Mouse (Mus musculus) brown adipose tissue, adult 24 weeks (tissue): ENCODE data around the gene Gm20388. TPM values are rescaled to one million over a fixed set of nuclear protein-coding genes. Genes with fewer than 3 reads are reported as not detected.

Experiments used
- H3K27ac ChIP-seq: fragments of 200-500 bp; replicated peaks from 2 replicates; pipeline ENCODE4 v1.5.1; 2012; ENCODE audit warnings: low read depth, mild to moderate bottlenecking, low read length
- H3K4me1 ChIP-seq: fragments of 200-500 bp; 2 replicates; pipeline ENCODE4 v1.6.1; 2012; ENCODE audit warnings: low read length, mixed read lengths; ENCODE audit not compliant: control insufficient read depth, insufficient read depth, insufficient read length
- H3K4me3 ChIP-seq: fragments of 200-500 bp; 2 replicates; pipeline ENCODE4 v1.5.1; 2012; ENCODE audit warnings: low read depth, mild to moderate bottlenecking, low read length, moderate library complexity; ENCODE audit not compliant: insufficient read depth
- polyA plus RNA-seq: library from polyadenylated mRNA; stranded (reverse); fragments of >200 nt; gene quantifications from 2 replicates; pipeline ENCODE4 v1.2.4, GENCODE M21; 2012; ENCODE audit not compliant: missing spikeins, insufficient read depth, insufficient read length

Gm20388 gene
- polyA plus RNA-seq, 1 experiment = 44.7 TPM

DNA sequence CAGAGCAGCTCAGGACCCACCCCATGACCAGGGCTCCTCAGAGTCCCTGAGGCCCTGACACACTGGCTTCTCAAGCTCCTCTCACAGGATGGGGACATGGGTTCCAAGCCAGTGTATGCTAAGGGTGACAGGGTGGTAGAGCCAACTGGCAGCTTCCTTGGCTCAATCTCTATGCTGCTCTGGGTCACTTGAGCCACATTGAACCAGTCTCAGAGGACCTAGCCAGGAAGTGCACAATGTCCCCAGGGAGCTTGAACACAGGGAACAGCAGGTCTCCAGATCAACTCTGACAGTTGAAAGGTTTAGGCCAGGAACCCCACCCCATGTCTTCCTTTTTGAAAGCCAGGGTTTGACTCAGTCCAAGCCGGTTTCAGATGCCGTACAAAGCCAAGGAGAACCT lies 1296.5 kb downstream of the Gm20388 start:
- H3K27ac ChIP-seq = no peak overlapping the region
- H3K4me3 ChIP-seq = no peak overlapping the region
- peaks cover 10% of the 10 kb centered on the region; the same call in 1 of the 2 replicates for H3K4me1 ChIP-seq

DNA sequence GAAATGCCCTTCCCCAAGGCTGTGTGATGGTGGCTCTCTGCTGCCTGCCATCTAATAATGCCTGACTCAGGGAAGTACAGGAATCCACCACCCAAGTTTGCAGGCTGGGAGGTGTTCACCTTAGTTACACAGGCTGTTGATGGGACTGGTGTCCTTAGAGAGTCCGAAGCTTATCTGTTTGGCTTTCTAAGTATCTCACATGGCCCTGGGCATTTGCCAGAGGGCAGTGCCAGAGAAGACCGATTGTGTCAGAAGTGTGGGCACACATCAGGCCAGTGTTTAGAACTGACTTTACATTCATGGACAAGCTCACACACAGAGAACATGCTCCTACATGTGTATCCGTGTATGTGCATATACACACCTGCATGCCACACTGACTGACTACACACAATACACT lies 1300.0 kb downstream of the Gm20388 start:
- no peak overlapping the region for H3K4me3 ChIP-seq
- H3K4me1 ChIP-seq = peaks cover 10% of the 10 kb centered on the region; the same call in 1 of the 2 replicates

DNA sequence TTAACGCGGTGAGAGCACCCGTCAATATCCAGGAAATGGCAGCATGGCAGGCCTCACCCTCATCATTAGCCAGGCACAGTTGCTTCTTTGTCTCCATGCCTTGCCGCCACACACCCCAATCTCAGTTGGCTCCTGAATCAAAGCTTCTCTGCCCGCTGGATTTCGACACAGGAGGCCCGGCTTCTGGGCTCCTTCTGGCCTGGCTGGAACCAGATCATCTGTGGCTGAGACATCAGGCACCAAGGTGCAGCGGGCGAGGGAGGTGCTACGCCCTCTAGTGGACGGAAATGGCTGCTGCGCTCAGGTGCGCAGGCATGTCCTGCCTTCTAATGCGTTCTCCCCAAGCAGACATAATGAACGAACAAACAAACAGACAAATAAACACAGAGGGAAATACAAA lies 1302.6 kb downstream of the Gm20388 start:
- no peaks in the 10 kb centered on the region for H3K4me1 ChIP-seq
- H3K4me3 ChIP-seq = no peak overlapping the region
- H3K27ac ChIP-seq = no peak overlapping the region

More for the DNA sequence above, 1300.0 kb downstream of the Gm20388 start:
- no peak overlapping the region for H3K27ac ChIP-seq

DNA sequence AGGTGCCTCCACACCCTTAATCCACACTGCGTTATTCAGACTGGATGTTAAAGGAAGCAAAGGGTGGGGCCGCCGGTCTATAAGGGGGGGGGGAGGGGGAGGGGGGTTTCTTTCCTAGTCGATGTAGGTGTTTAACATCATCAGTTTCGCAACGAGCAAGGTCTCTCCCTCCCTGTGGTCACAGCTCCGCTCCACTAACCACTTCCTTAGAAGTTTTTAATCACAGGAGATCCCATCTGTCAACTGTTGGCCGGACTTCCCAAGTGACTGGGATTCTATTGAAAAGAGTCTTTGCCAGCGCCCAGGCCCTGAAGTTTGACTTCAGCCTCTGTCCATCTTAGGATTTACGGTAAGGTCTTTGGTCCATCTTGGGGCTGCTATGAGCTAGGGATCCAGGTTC lies 1303.0 kb downstream of the Gm20388 start:
- H3K4me3 ChIP-seq = no peak overlapping the region
- no peak overlapping the region for H3K27ac ChIP-seq
- H3K4me1 ChIP-seq = no peaks in the 10 kb centered on the region

DNA sequence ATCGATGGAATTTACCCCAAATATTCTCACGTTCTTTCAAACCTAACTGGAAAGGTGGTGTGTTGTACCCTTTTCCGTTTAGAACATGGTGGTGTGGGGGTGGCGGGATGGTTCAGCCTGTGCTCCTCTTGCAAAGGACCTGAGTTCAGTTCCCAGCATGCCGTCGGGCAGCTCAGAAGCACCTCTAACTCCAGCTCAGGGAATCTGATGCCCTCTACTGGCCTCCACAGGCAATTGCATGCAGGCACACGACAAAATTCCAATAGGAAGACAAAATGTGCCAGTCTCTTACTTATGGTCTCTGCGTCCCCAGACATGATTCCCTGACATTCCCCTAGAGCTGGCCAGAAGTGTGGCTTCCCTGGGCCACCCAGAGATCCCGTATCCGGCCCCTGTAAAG lies 1304.3 kb downstream of the Gm20388 start:
- H3K4me1 ChIP-seq = no peaks in the 10 kb centered on the region
- no peak overlapping the region for H3K4me3 ChIP-seq
- H3K27ac ChIP-seq = no peak overlapping the region

DNA sequence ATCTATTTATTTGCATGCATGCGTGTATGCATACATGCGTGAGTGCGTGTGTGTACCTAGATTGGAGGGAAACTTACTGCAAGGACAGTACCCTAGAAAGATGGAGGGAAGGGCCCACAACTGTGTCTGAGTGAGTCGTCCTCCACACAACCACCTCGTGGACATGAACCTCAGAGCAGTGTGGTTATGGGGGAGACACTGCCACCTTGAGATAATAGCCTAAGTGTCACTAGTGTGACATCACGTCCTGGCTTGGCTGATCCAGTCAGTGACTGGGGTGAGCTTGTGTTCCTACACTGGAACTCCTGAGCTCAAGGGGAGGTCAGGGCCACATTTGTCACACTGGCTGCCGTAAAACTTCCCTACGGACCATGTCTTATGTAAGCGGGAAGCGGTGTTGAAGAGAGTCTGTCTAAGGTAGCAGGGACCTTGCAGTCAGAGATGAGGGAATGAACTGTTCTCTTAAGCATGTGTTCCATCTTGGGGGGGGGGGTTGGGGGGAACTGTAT lies 1305.9 kb downstream of the Gm20388 start:
- Histone ChIP-seq H3K27ac (no peak overlapping the region), H3K4me1 (no peaks in the 10 kb centered on the region), H3K4me3 (no peak overlapping the region)

DNA sequence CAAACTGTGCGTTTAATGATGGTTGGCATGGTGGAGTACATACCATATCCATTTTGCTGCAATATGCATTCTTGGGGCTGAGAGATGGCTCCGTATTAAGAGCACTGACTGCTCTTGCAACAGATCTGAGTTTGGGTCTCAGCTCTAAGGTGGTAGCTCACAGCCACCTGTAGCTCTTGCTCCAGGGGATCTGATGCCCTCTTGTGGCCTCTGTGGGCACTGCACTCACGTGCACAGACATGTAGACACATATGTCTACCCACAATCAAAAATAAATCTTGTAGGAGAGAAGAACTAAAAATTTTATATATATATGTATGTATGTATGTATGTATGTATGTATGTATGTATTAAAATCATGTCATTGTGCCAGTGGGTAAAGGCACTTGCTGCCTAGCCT lies 1307.8 kb downstream of the Gm20388 start:
- Histone ChIP-seq H3K4me1 (no peaks in the 10 kb centered on the region), H3K27ac (no peak overlapping the region), H3K4me3 (no peak overlapping the region)

DNA sequence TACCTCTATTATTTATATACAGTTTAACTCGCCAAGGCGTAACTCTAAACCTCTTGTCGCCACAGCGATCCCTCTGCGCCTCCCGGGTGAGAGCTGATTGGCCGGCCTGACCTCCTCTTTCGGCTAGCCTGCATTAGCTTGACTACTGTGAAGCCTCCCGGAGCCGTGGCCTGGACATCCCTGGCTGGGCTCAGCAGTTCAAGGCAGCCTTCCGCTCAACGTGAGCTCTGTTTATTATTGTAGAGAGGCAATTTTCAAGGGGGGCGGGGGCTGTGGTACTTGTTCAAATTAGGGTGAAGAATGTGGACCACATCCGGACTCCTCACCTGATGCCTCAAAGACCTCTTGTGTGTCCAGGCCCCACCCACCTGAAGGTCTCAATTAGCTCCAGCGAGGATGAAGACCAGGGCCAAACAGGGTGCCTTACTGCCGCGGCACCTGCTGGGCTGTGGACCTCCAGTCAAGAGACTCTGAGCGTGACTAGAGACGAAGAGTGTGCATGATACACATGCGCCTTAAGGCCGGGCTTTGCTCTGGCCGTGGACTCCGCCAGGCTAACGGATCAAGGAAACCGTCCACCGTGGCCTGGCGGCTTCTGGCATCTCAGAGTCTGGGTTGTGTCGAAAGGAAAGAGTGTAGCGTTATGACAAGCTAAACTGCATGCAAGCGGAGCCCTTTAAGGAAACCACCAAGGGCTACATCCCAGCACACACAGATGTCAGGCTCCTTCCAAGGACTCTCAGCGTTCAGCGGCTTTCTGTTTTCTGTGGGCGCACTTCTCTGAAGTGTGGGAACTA lies 1309.7 kb downstream of the Gm20388 start:
- H3K4me3 ChIP-seq = no peak overlapping the region
- H3K4me1 ChIP-seq = no peaks in the 10 kb centered on the region
- no peak overlapping the region for H3K27ac ChIP-seq

DNA sequence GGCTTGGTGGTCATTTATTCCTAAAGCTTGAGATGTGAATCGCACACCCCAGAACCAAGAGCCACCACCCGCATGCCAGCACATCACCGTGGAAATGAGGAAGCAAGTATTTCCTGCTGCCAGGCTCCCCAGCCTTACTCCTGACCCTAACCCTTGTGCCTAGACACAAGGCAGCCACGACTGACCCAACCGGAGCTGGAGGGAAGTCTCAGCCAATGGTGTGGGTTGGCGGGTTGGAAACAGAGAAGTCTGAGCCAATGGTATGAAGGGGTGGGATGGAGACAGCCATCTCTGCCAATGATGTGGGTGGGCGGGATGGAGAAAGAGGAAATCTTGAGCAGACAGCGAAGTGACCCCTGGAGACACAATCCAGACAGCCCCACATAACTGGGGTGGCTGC lies 1314.1 kb downstream of the Gm20388 start:
- no peaks in the 10 kb centered on the region for H3K4me1 ChIP-seq
- no peak overlapping the region for H3K4me3 ChIP-seq
- H3K27ac ChIP-seq = no peak overlapping the region

DNA sequence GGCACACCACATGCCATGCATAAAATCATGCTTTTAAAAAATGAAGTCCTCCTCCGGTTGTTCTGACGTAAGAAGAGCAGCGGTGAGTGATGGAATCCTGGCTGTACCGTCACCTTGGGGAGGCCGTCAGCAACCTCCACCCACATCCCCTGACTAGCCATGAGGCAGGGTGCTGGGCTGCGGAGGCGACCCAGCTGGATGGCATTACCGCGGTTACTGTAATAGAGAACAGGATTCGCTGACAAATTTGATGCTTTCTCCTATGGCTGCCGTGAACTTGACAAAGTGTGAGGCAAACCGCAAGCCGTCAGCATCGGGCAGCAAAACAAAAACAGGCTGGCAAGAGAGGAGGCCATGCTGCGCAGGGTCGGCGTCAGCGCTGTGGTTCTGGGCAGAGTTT lies 1317.1 kb downstream of the Gm20388 start:
- no peak overlapping the region for H3K4me3 ChIP-seq
- no peaks in the 10 kb centered on the region for H3K4me1 ChIP-seq
- no peak overlapping the region for H3K27ac ChIP-seq

DNA sequence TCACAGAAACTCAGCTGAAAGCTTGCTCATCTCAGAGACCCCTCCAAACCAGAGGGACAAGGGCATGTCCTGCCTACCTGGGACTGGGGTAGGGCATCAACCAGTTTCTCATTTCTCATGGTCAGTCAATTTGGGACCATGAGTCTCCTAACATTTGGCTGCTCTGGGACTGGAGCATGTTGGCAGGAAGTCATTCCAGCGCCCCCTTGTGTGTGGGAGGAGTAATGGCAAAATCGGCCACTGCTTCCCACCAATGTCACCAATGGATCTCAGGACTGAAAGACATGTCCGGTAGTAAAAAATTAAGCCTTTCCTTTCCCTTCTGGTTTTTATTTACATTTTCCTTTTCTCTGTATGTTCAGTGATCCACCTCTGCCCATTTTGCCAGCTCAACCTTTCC lies 1318.3 kb downstream of the Gm20388 start:
- Histone ChIP-seq H3K4me3 (no peak overlapping the region), H3K27ac (no peak overlapping the region), H3K4me1 (no peaks in the 10 kb centered on the region)

DNA sequence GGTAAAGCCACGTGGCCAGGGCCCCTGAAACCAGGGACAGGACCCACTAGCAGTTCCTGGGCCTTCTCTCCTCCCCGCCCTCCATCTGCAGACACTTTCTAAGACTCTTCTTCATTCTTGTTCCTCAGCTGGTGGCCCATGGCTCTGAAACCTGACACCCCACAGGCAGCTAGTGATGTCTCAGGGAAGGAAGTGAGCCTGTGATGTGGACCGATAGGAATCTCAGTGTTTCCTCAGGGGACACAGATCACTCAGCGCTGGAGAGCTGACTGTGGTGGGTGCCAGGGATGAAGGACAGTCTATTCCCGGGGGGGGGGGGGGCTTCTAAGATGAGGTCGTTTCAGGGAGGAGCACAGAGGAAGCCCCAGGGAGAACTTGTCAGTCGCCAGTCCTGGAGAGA lies 1318.9 kb downstream of the Gm20388 start:
- H3K27ac ChIP-seq = no peak overlapping the region
- H3K4me3 ChIP-seq = no peak overlapping the region
- no peaks in the 10 kb centered on the region for H3K4me1 ChIP-seq

DNA sequence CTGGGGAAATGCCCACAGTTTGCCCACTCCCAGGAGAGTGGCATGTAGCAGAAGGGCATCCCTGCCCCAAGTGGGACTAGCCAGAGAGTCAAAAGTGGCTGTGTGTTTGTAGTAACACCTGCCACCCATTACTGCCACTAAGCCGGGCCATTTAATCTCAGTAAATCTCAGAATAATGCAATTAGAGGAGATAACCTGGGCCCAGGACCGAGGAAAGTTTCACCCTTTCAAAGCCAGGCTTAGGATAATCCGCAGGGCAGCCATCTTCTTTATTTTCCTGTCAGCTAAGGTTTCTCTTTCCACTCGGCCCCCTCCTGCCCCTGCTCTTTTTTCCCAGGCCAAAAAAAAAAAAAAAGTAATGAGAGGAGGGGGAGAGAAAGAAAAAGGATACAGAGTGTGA lies 1322.6 kb downstream of the Gm20388 start:
- Histone ChIP-seq H3K4me1 (no peaks in the 10 kb centered on the region), H3K4me3 (no peak overlapping the region), H3K27ac (no peak overlapping the region)

DNA sequence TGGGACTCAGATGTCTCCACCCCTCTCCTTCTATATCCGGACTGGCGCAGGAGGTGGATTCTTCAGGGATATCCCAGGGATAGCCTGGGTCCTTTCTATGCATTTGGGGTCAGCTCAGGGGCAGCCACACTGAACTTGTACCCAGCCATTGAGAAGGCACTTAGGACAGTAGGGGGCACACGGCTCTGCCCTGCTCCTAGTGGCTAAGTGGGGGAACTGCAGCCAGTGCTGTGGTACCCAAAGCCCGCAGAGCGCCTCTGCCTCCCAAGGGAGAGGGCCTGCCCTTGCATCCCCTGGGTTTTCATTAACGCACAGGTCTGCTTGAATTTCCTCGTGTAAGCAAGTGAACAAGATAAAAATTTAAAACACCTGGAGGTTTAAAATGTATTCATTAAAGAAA lies 1324.3 kb downstream of the Gm20388 start:
- H3K27ac ChIP-seq = no peak overlapping the region
- H3K4me3 ChIP-seq = no peak overlapping the region
- no peaks in the 10 kb centered on the region for H3K4me1 ChIP-seq

DNA sequence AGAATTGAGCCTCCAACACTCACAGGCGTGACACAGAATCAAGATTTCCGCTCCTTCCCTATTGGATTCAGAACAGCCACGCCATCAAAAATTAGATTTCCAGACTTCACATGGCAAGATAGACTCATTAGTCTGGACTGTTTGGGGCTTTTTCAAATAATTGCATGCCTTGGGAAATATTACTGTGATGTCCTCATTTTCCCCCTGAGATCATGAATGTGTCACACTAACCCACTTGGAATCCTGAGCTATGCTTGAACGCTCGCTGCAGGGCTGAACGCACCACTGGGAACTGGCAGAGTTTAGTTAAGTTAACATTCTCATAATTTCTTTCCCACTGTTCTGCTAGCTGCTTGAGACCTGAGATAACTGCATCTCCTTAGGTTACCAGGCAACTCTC lies 1329.0 kb downstream of the Gm20388 start:
- no peak overlapping the region for H3K27ac ChIP-seq
- H3K4me1 ChIP-seq = no peaks in the 10 kb centered on the region
- H3K4me3 ChIP-seq = no peak overlapping the region
